Mouse (Mus musculus) 3T3-L1 (cell line): ENCODE measurements around the gene 1810049J17Rik.

Experiments
- DNase-seq: peaks from one replicate; pipeline ENCODE4 v3.0.0-alpha.2; 2015; ENCODE audit warnings: low read depth, low spot score

1810049J17Rik gene

GRCm38 (mm10) chr15:12310676-12311075 lies 11.0 kb downstream of the 1810049J17Rik start:
- DNase-seq: no peak

DNA sequence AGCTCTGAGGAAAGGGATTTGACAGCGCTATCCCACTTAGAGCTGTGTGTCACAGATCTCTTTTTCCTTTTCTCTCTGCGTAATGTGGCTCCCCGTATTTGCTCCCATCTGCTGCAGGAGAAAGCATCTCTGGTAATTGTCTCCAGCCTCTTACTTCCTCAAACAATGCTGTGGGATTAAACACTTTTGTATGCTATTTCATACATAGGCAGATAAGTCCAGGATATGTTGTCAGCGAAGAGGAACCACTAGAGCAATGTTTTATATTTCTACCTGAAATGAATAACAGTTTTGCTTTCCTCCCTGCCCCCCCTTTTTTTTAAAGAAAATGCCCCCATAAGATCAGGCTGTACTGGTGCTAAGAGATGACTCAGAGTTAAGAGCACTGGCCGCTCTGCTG lies 13.2 kb downstream of the 1810049J17Rik start:
- DNase-seq: no peak

DNA sequence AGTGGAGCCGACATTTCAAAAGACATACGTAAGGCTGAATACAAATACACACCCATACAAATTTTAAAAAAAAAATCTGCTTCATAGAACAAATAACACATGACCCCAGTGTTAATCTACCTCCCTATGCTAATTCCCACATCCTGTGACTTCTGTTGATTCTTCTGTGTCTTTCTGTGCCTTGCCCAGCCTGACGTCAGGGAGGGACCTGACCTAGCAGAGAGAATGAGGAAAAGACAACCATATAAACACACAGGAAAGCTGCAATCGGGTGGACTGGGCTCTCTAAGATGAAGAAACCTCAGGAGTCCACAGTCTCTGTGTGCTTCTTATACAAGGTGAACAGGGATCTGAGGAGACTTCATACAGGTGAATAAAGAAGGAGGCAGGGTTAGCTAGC lies 14.6 kb downstream of the 1810049J17Rik start:
- DNase-seq: no peak

DNA sequence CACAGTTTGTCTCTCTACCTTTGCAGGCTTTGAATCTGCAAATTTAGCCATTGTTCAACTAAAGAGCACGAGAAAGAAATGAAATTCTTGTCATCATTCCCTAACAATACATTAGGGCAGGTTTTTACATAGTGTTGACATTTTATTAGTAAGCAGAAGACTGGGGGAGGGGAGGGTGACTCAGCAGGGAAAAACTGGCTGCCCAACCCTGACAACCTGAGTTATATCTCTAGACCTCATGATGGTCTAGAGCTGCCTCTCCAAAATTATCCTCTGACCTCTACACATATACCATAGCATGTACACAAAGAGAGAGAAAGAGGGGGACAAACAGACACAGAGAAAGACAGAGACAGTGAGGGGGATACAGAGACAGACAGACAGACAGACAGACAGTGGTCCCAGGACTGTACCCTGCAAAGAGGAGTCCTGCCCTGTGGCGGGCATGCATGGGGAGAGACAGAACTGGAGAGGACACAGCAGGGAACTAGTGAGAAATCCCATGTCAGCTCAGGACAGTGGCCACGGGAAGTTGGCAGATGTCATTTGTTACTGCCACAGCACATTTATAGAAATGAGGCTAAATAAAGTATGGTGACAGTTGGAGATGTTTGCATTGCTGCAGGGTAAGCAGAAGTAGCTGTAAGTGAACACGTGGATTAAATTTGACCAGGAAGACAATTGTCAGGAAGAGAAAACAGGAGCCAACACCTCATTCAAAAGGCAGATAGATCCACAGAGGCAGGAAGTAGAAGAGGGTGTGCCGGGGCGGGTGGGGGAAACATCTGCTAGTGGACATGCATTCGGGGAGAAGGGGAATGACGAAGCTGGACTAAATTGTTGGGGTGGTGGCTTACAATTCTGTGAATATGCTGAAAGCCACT lies 15.3 kb downstream of the 1810049J17Rik start:
- DNase-seq: peak; percentile 47

DNA sequence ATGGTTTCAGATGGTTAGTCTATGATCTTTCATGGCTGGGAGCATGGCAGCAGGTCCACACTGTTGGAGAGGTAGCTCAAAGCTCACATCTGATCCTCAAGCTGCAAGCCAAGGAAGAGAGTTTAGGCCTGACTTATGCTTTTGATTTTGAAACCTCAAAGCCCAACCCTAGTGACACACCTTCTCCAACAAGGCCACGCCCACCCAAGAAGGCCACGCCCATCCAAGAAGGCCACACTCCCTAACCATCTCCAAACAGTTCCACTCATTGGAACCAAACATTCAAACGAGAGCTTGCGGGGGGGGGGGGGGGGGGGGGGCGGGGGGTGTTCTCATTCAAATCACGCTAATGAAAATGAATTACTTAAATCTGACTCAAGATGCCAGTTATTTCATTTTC lies 19.9 kb downstream of the 1810049J17Rik start:
- no peak for DNase-seq

DNA sequence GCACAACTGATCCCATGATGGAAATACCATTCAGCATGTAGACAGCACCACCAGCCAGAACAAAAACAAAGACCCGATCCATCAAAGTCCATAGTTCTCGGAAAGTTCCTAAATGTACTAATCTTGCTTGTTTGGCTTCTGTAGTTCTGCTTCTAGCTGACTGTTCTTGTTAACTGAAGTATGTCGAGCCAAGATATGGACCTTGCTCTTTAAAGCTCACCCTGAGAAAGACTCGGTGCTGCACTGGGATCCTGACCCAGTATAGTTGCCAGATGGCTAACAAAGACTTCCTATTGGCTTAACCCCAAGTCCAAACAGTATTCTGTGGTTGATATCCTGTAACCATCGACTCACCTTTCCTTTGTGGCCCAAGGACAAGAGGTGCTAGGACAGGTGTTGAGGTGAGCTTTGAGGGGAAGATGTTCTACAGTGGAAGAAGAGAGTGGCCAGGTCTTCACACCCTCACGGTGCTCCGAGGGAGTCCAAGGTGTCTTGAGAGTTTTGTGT lies 23.4 kb downstream of the 1810049J17Rik start:
- DNase-seq: no peak

- DNase-seq: no peak
Observed at GRCm38 (mm10) chr15:12296228-12296627, 25.5 kb downstream of the 1810049J17Rik start.

GRCm38 (mm10) chr15:12291757-12292156 lies 29.9 kb downstream of the 1810049J17Rik start:
- no peak for DNase-seq

DNA sequence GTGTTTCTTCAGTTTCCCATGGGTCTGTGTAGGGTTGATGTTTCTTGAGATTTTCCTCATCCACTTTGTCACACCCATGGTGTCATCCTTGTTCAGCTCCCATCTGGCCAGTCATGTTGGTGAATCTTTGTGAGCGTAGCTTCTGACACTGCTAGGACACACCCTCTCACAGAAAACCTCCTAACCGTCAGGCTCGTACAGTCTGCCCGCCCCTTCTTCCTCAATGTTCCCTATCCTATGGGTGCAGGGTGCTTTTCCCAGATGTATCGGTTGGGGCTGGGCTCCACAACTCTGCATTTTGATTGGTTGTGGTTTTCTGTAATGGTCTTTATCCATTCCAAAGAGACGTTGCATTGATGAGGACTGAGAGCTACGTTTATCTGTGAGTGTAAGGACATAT lies 31.4 kb downstream of the 1810049J17Rik start:
- no peak for DNase-seq

- no peak for DNase-seq
Observed at GRCm38 (mm10) chr15:12285535-12285809, 36.2 kb downstream of the 1810049J17Rik start.

GRCm38 (mm10) chr15:12284794-12285534 lies 36.7 kb downstream of the 1810049J17Rik start:
- DNase-seq: peak; percentile 26

DNA sequence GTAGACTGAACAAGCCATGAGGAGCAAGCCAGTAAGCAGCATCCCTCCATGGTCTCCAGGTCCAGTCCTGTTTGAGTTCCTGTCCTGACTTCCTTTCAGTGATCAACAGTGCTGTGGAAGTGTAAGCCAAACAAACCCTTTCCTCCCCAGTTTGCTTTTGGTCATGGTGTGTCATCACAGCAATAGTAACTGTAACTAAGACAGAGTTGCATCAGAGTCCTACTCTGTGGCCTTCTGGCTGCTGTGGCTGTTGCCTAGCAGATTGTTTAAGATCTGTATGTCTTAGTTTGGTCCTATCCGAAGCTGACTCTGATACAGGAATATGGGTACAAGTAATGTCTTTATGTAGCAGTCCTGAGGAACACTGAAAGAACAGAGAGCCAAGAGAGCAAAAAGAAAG lies 41.9 kb downstream of the 1810049J17Rik start:
- peak; percentile 26 for DNase-seq

GRCm38 (mm10) chr15:12275091-12275623 lies 46.5 kb downstream of the 1810049J17Rik start:
- DNase-seq: no peak

GRCm38 (mm10) chr15:12274053-12274769 lies 47.5 kb downstream of the 1810049J17Rik start:
- DNase-seq: no peak

GRCm38 (mm10) chr15:12273325-12274052 lies 48.2 kb downstream of the 1810049J17Rik start:
- DNase-seq: no peak
